Mouse (Mus musculus) forebrain, embryonic 11.5 days (tissue): ENCODE results near the gene Smpdl3b. TPM values are rescaled to one million over a fixed set of nuclear protein-coding genes. Genes with fewer than 3 reads are reported as not detected.

Source experiments
- ATAC-seq: fragments of 200-750 bp; cut with Nextera tagmentation; replicated peaks from 2 replicates; pipeline ENCODE4 v1.8.0; 2017; ENCODE audit warnings: moderate TSS enrichment; ENCODE audit not compliant: low FRiP score
- DNase-seq: peaks from one replicate; pipeline ENCODE4 v3.0.0-alpha.2; 2017; ENCODE audit warnings: low spot score
- H3K27ac ChIP-seq: fragments of 300-500 bp; sonication (generic); 2 replicates; pipeline ENCODE4 v1.5.1; 2014; ENCODE audit warnings: low read depth, low read length
- H3K27me3 ChIP-seq: fragments of 300-500 bp; sonication (generic); 2 replicates; pipeline ENCODE4 v1.6.1; 2014; ENCODE audit warnings: mild to moderate bottlenecking, low read length, mixed read lengths; ENCODE audit not compliant: control insufficient read depth, insufficient read depth
- H3K36me3 ChIP-seq: fragments of 300-500 bp; sonication (generic); 2 replicates; pipeline ENCODE4 v1.6.1; 2014; ENCODE audit warnings: mild to moderate bottlenecking, low read length, moderate library complexity, mixed read lengths; ENCODE audit not compliant: control insufficient read depth, insufficient read depth
- H3K4me1 ChIP-seq: fragments of 300-500 bp; sonication (generic); replicated peaks from 2 replicates; pipeline ENCODE4 v1.6.1; 2014; ENCODE audit warnings: low read length, mixed read lengths; ENCODE audit not compliant: control insufficient read depth, insufficient read depth
- H3K4me2 ChIP-seq: fragments of 300-500 bp; sonication (generic); 2 replicates; pipeline ENCODE4 v1.6.1; 2014; ENCODE audit warnings: low read depth, mild to moderate bottlenecking, low read length, moderate library complexity, mixed read lengths; ENCODE audit not compliant: severe bottlenecking
- H3K4me3 ChIP-seq: fragments of 300-500 bp; sonication (generic); 2 replicates; pipeline ENCODE4 v1.5.1; 2014; ENCODE audit warnings: low read depth, low read length
- H3K9ac ChIP-seq: fragments of 300-500 bp; sonication (generic); 2 replicates; pipeline ENCODE4 v1.6.1; 2014; ENCODE audit warnings: low read length
- H3K9me3 ChIP-seq: fragments of 300-500 bp; sonication (generic); 2 replicates; pipeline ENCODE4 v1.6.1; 2016; ENCODE audit warnings: low read length, mixed read lengths; ENCODE audit not compliant: control insufficient read depth
- WGBS: fragments of 180-500 bp; shearing (Covaris S2); extraction: QIAGEN DNeasy Blood & Tissue Kit; methylation state at CpG from one replicate; pipeline ENCODE4 v1.1.7; 2014; 5-methylcytosine and 5-hydroxymethylcytosine counted together
- polyA plus RNA-seq: library from polyadenylated mRNA; unstranded; fragments of >200 nt; fragmentation: Nextera tagmentation; extraction: Ambion mirVana; gene quantifications from 2 replicates; pipeline ENCODE4 v1.2.1, GENCODE M21; 2014

Gene Smpdl3b
- 3.8 and 4.6 TPM in 2 replicates for polyA plus RNA-seq

- Histone ChIP-seq H3K9me3 (no peaks in the 10 kb centered on the region), H3K27ac (no peak within 1 kb of the TSS), H3K4me2 (peak within 1 kb of the TSS; percentile 71), H3K27me3 (peaks cover 2% of the 10 kb centered on the region; the same call in 1 of the 2 replicates), H3K36me3 (no peaks in the 10 kb centered on the region), H3K4me1 (peaks cover 5% of the 10 kb centered on the region; the same call in 1 of the 2 replicates), H3K4me3 (peak within 1 kb of the TSS; percentile 33), H3K9ac (peak within 1 kb of the TSS; percentile 63)
- DNase-seq = peak; percentile 87
- ATAC-seq = peak; percentile 75
- WGBS = 2% methylated on average over 22 of the region's 22 CpGs
Observed at GRCm38 (mm10) chr4:132756974-132757373, at the start of gene Smpdl3b. Gene Smpdl3b, minus strand, starts transcription at chr4:132757252.

GRCm38 (mm10) chr4:132806620-132807191, 49.7 kb upstream of the Smpdl3b start:
- Histone ChIP-seq H3K4me3 (no peak overlapping the region), H3K4me2 (no peak overlapping the region), H3K9me3 (no peaks in the 10 kb centered on the region; the same call in 1 of the 2 replicates), H3K4me1 (no peaks in the 10 kb centered on the region), H3K27me3 (no peaks in the 10 kb centered on the region), H3K9ac (no peak overlapping the region), H3K36me3 (no peaks in the 10 kb centered on the region), H3K27ac (no peak overlapping the region)
- 90% methylated on average over 7 of the region's 7 CpGs for WGBS
- DNase-seq (no peak), ATAC-seq (no peak)

GRCm38 (mm10) chr4:132805599-132806197, 48.6 kb upstream of the Smpdl3b start:
- H3K4me3 ChIP-seq = no peak overlapping the region
- H3K36me3 ChIP-seq = no peaks in the 10 kb centered on the region
- no peaks in the 10 kb centered on the region; the same call in 1 of the 2 replicates for H3K9me3 ChIP-seq
- no peaks in the 10 kb centered on the region for H3K27me3 ChIP-seq
- H3K27ac ChIP-seq = no peak overlapping the region
- 90% methylated on average over 12 of the region's 12 CpGs for WGBS
- H3K9ac ChIP-seq = no peak overlapping the region
- DNase-seq = peak; percentile 26
- H3K4me2 ChIP-seq = no peak overlapping the region
- ATAC-seq = no peak
- H3K4me1 ChIP-seq = no peaks in the 10 kb centered on the region

- H3K4me2 ChIP-seq = no peak overlapping the region
- H3K9ac ChIP-seq = no peak overlapping the region
- no peak overlapping the region for H3K4me3 ChIP-seq
- ATAC-seq = no peak
- DNase-seq = peak; percentile 40
- H3K4me1 ChIP-seq = no peaks in the 10 kb centered on the region
- H3K36me3 ChIP-seq = no peaks in the 10 kb centered on the region
- H3K9me3 ChIP-seq = no peaks in the 10 kb centered on the region
- H3K27ac ChIP-seq = no peak overlapping the region
- 83% methylated on average over 5 of the region's 5 CpGs for WGBS
- no peaks in the 10 kb centered on the region for H3K27me3 ChIP-seq
Observed at GRCm38 (mm10) chr4:132805146-132805545, 48.1 kb upstream of the Smpdl3b start.

- Histone ChIP-seq H3K9me3 (no peaks in the 10 kb centered on the region), H3K36me3 (no peaks in the 10 kb centered on the region), H3K9ac (no peak overlapping the region), H3K27me3 (no peaks in the 10 kb centered on the region), H3K27ac (no peak overlapping the region), H3K4me1 (no peaks in the 10 kb centered on the region), H3K4me2 (no peak overlapping the region), H3K4me3 (no peak overlapping the region)
- WGBS = 96% methylated on average over 6 of the region's 6 CpGs
- no peak for ATAC-seq
- DNase-seq = no peak
Observed at GRCm38 (mm10) chr4:132804331-132804730, 47.3 kb upstream of the Smpdl3b start.

GRCm38 (mm10) chr4:132803876-132804275, 46.8 kb upstream of the Smpdl3b start:
- ATAC-seq = no peak
- DNase-seq = peak; percentile 21
- H3K9ac ChIP-seq = no peak overlapping the region
- no peak overlapping the region for H3K27ac ChIP-seq
- no peak overlapping the region for H3K4me3 ChIP-seq
- no peaks in the 10 kb centered on the region for H3K4me1 ChIP-seq
- H3K27me3 ChIP-seq = no peaks in the 10 kb centered on the region
- no peaks in the 10 kb centered on the region for H3K36me3 ChIP-seq
- H3K9me3 ChIP-seq = no peaks in the 10 kb centered on the region
- no peak overlapping the region for H3K4me2 ChIP-seq
- WGBS = 95% methylated on average over 7 of the region's 7 CpGs

- Histone ChIP-seq H3K27ac (no peak overlapping the region), H3K4me1 (no peaks in the 10 kb centered on the region), H3K4me3 (no peak overlapping the region), H3K9me3 (no peaks in the 10 kb centered on the region), H3K4me2 (no peak overlapping the region), H3K27me3 (no peaks in the 10 kb centered on the region), H3K9ac (no peak overlapping the region), H3K36me3 (no peaks in the 10 kb centered on the region)
- DNase-seq = no peak
- no peak for ATAC-seq
- WGBS = 93% methylated on average over 5 of the region's 5 CpGs
Observed at GRCm38 (mm10) chr4:132803212-132803611, 46.2 kb upstream of the Smpdl3b start.

- Histone ChIP-seq H3K4me3 (no peak overlapping the region), H3K36me3 (no peaks in the 10 kb centered on the region), H3K4me1 (no peaks in the 10 kb centered on the region), H3K9ac (no peak overlapping the region), H3K4me2 (no peak overlapping the region), H3K9me3 (no peaks in the 10 kb centered on the region), H3K27me3 (no peaks in the 10 kb centered on the region), H3K27ac (no peak overlapping the region)
- DNase-seq = no peak
- ATAC-seq = no peak
- WGBS = 72% methylated on average over 16 of the region's 16 CpGs
Observed at GRCm38 (mm10) chr4:132802171-132802637, 45.2 kb upstream of the Smpdl3b start.
